ENCODE assay signal across 9 mouse cellular contexts in genomic region chr11:5803551-5803981, GRCm38 (mm10). TPM values are rescaled to one million over a fixed set of nuclear protein-coding genes. Genes with fewer than 3 reads are reported as not detected.
DNase-seq lines count a peak whose midpoint lies in the region; ATAC-seq and TF ChIP-seq lines count a peak whose summit lies in the region.
"Had no signal": no experiment of that assay in that cellular context is flagged by ENCODE, and none has a peak within 500 bp of the region (broad histone marks: within the 10 kb centered on the region; RNA-seq: fewer than 3 reads in every experiment).

Pgam2 (minus strand) TSS chr11:5803733.

- DNase-seq in hindbrain, embryonic 11.5 days (ENCODE audit: low spot score), result peak; percentile 6
- peak; percentile 28 for DNase-seq in MEL (ENCODE audit: low read depth, low spot score)
- DNase-seq in gastrocnemius, postnatal 10 days, result peak; percentile 52
- DNase-seq in cerebellum, adult 2 months, result no peak
- DNase-seq in frontal cortex, postnatal 14 days (ENCODE audit: low spot score in 2 of 2), result no peak

- ATAC-seq in hindbrain, embryonic 11.5 days (ENCODE audit: low FRiP score), result no peak; the same call in 1 of the 2 replicates
- ATAC-seq in hindbrain, embryonic 13.5 days (ENCODE audit: low FRiP score), result no peak
- ATAC-seq in intestine, postnatal 0 days, result no peak
- ATAC-seq in neural tube, embryonic 13.5 days (ENCODE audit: low read depth), result 0 out of 2 replicates have a peak, but pooled peaks have one; percentile 30

- 46% methylated on average over 8 of the region's 8 CpGs for WGBS in hindbrain, embryonic 11.5 days
- WGBS in hindbrain, embryonic 13.5 days, result 58% methylated on average over 8 of the region's 8 CpGs
- WGBS in intestine, postnatal 0 days, result 43% methylated on average over 8 of the region's 8 CpGs
- 59% methylated on average over 8 of the region's 8 CpGs for WGBS in neural tube, embryonic 13.5 days
- WGBS in cerebellum, adult 2 months, result 32% methylated on average over 8 of the region's 8 CpGs

- no peak for TF ChIP-seq CTCF in MEL (IDR thresholded peaks at IDR 0.05 in 2 of 3, conservative IDR thresholded peaks at IDR 0.05 in 1 of 3; ENCODE audit: control insufficient read depth in 1 of 3, insufficient read depth in 1 of 3, low read depth in 2 of 3, low read length in 3 of 3, poor library complexity in 1 of 3, severe bottlenecking in 1 of 3)
- TF ChIP-seq CTCF in intestine, postnatal 0 days (IDR thresholded peaks at IDR 0.05; ENCODE audit: low read depth), result no peak
- TF ChIP-seq CTCF in cerebellum, adult 2 months (IDR thresholded peaks at IDR 0.05; ENCODE audit: borderline replicate concordance, insufficient read depth, low read depth, low read length), result no peak

- no peak within 1 kb of the TSS for H3K27ac ChIP-seq in hindbrain, embryonic 11.5 days (ENCODE audit: low read depth, low read length)
- H3K27ac ChIP-seq in hindbrain, embryonic 13.5 days, result no peak within 1 kb of the TSS
- no peak within 1 kb of the TSS for H3K27ac ChIP-seq in MEL (ENCODE audit: control insufficient read depth, low read depth, low read length)
- H3K27ac ChIP-seq in intestine, postnatal 0 days (ENCODE audit: low read depth, low read length), result peak within 1 kb of the TSS; percentile 70
- H3K27ac ChIP-seq in neural tube, embryonic 13.5 days (replicated peaks), result no peak within 1 kb of the TSS
- H3K27ac ChIP-seq in cerebellum, adult 2 months (ENCODE audit: insufficient read depth, low read length), result no peak within 1 kb of the TSS
- H3K27ac ChIP-seq: hindbrain, embryonic 15.5 days had no signal

- no peak for TF ChIP-seq POLR2A in MEL (IDR thresholded peaks at IDR 0.05; ENCODE audit: control insufficient read depth in 1 of 2, insufficient read depth in 1 of 2, low read depth in 1 of 2, low read length in 2 of 2, poor library complexity in 1 of 2)
- no peak for TF ChIP-seq POLR2A in cerebellum, adult 2 months (IDR thresholded peaks at IDR 0.05; ENCODE audit: borderline replicate concordance, insufficient read depth, low read length)

- H3K4me2 ChIP-seq in hindbrain, embryonic 11.5 days (replicated peaks; ENCODE audit: low read depth, low read length), result no peak within 1 kb of the TSS
- no peak within 1 kb of the TSS for H3K4me2 ChIP-seq in hindbrain, embryonic 13.5 days
- peak within 1 kb of the TSS; percentile 21; the same call in 1 of the 2 replicates for H3K4me2 ChIP-seq in intestine, postnatal 0 days (replicated peaks; ENCODE audit: low read depth)
- no peak within 1 kb of the TSS for H3K4me2 ChIP-seq in neural tube, embryonic 13.5 days
- H3K4me2 ChIP-seq: hindbrain, embryonic 15.5 days had no signal

- H3K4me3 ChIP-seq in hindbrain, embryonic 11.5 days (ENCODE audit: low read depth, low read length), result no peak within 1 kb of the TSS
- H3K4me3 ChIP-seq in hindbrain, embryonic 13.5 days, result no peak within 1 kb of the TSS
- no peak within 1 kb of the TSS for H3K4me3 ChIP-seq in MEL (ENCODE audit: control insufficient read depth in 1 of 2, insufficient read depth in 1 of 2, low read depth in 2 of 2, low read length in 2 of 2)
- no peak within 1 kb of the TSS for H3K4me3 ChIP-seq in intestine, postnatal 0 days (ENCODE audit: low read depth, low read length)
- no peak within 1 kb of the TSS for H3K4me3 ChIP-seq in neural tube, embryonic 13.5 days
- H3K4me3 ChIP-seq in cerebellum, adult 2 months (replicated peaks; ENCODE audit: insufficient read depth, low read depth, low read length), result no peak within 1 kb of the TSS
- H3K4me3 ChIP-seq: hindbrain, embryonic 15.5 days had no signal

- TF ChIP-seq EP300 in MEL (IDR thresholded peaks at IDR 0.05; ENCODE audit: low read depth in 1 of 2, low read length in 2 of 2), result no peak

- no peaks in the 10 kb centered on the region for H3K9me3 ChIP-seq in hindbrain, embryonic 11.5 days (ENCODE audit: control insufficient read depth, low read length)
- H3K9me3 ChIP-seq in hindbrain, embryonic 13.5 days, result no peaks in the 10 kb centered on the region
- H3K9me3 ChIP-seq in MEL (replicated peaks; ENCODE audit: insufficient read depth, low read length), result no peaks in the 10 kb centered on the region
- no peaks in the 10 kb centered on the region for H3K9me3 ChIP-seq in intestine, postnatal 0 days (ENCODE audit: control insufficient read depth)
- no peaks in the 10 kb centered on the region for H3K9me3 ChIP-seq in neural tube, embryonic 13.5 days
- H3K9me3 ChIP-seq: hindbrain, embryonic 15.5 days had no signal

- no peaks in the 10 kb centered on the region for H3K79me2 ChIP-seq in MEL (ENCODE audit: control insufficient read depth, insufficient read depth, low read length, poor library complexity)

- H3K27me3 ChIP-seq in hindbrain, embryonic 11.5 days (ENCODE audit: control insufficient read depth, insufficient read depth, low read length), result no peaks in the 10 kb centered on the region
- H3K27me3 ChIP-seq in hindbrain, embryonic 13.5 days, result no peaks in the 10 kb centered on the region
- no peaks in the 10 kb centered on the region for H3K27me3 ChIP-seq in MEL (ENCODE audit: control insufficient read depth in 1 of 2, insufficient read depth in 2 of 2, low read length in 2 of 2)
- no peaks in the 10 kb centered on the region for H3K27me3 ChIP-seq in intestine, postnatal 0 days (replicated peaks; ENCODE audit: control insufficient read depth, insufficient read depth, low read length)
- H3K27me3 ChIP-seq in neural tube, embryonic 13.5 days, result no peaks in the 10 kb centered on the region
- no peaks in the 10 kb centered on the region for H3K27me3 ChIP-seq in cerebellum, adult 2 months (ENCODE audit: control insufficient read depth, insufficient read depth, low read length)
- H3K27me3 ChIP-seq: hindbrain, embryonic 15.5 days had no signal

- no peak within 1 kb of the TSS for H3K9ac ChIP-seq in hindbrain, embryonic 11.5 days (ENCODE audit: low read depth, low read length)
- no peak within 1 kb of the TSS for H3K9ac ChIP-seq in hindbrain, embryonic 13.5 days
- H3K9ac ChIP-seq in MEL (ENCODE audit: control insufficient read depth, low read depth, low read length, poor library complexity, severe bottlenecking), result no peak within 1 kb of the TSS
- no peak within 1 kb of the TSS for H3K9ac ChIP-seq in intestine, postnatal 0 days (ENCODE audit: low read depth, low read length)
- no peak within 1 kb of the TSS for H3K9ac ChIP-seq in neural tube, embryonic 13.5 days
- H3K9ac ChIP-seq: hindbrain, embryonic 15.5 days had no signal

- H3K36me3 ChIP-seq in hindbrain, embryonic 11.5 days (ENCODE audit: control insufficient read depth, insufficient read depth, low read length), result no peaks in the 10 kb centered on the region
- H3K36me3 ChIP-seq in hindbrain, embryonic 13.5 days, result peaks cover 31% of the 10 kb centered on the region
- peaks cover 0 to 22% of the 10 kb centered on the region in 2 experiments; a peak in 3 of 4 replicates for H3K36me3 ChIP-seq in MEL (ENCODE audit: control insufficient read depth in 1 of 2, insufficient read depth in 2 of 2, low read length in 2 of 2)
- peaks cover 15% of the 10 kb centered on the region; the same call in 1 of the 2 replicates for H3K36me3 ChIP-seq in intestine, postnatal 0 days (ENCODE audit: control insufficient read depth, insufficient read depth)
- peaks cover 31% of the 10 kb centered on the region for H3K36me3 ChIP-seq in neural tube, embryonic 13.5 days

- H3K4me1 ChIP-seq in hindbrain, embryonic 11.5 days (replicated peaks; ENCODE audit: control insufficient read depth, insufficient read depth, low read length), result no peaks in the 10 kb centered on the region
- peaks cover 7% of the 10 kb centered on the region for H3K4me1 ChIP-seq in hindbrain, embryonic 13.5 days (replicated peaks)
- peaks cover 20 to 35% of the 10 kb centered on the region in 2 experiments for H3K4me1 ChIP-seq in MEL (ENCODE audit: control insufficient read depth in 1 of 2, insufficient read depth in 2 of 2, low read length in 2 of 2)
- peaks cover 32% of the 10 kb centered on the region for H3K4me1 ChIP-seq in intestine, postnatal 0 days (replicated peaks; ENCODE audit: control insufficient read depth, insufficient read depth, low read length)
- no peaks in the 10 kb centered on the region for H3K4me1 ChIP-seq in neural tube, embryonic 13.5 days (replicated peaks)
- H3K4me1 ChIP-seq in cerebellum, adult 2 months (ENCODE audit: control insufficient read depth, insufficient read depth, low read length), result peaks cover 5% of the 10 kb centered on the region; the same call in 1 of the 2 replicates

- TF ChIP-seq RAD21 in MEL (IDR thresholded peaks at IDR 0.05; ENCODE audit: low read depth, low read length), result no peak

TF ChIP-seq in MEL, 35 proteins besides CTCF, POLR2A, EP300 and RAD21:
- TF ChIP-seq USF2 (IDR thresholded peaks at IDR 0.05; ENCODE audit: borderline replicate concordance in 1 of 2, insufficient read depth in 1 of 2, low read depth in 1 of 2, low read length in 2 of 2) (no peak), SIN3A (IDR thresholded peaks at IDR 0.05; ENCODE audit: low read length) (no peak), ETS1 (IDR thresholded peaks at IDR 0.05; ENCODE audit: low read depth, low read length) (no peak), ZMIZ1 (IDR thresholded peaks at IDR 0.05; ENCODE audit: low read depth, low read length) (no peak), CHD2 (IDR thresholded peaks at IDR 0.05; ENCODE audit: low read length) (no peak), CHD1 (IDR thresholded peaks at IDR 0.05; ENCODE audit: low read depth, low read length) (no peak), KAT2A (conservative IDR thresholded peaks at IDR 0.05; ENCODE audit: low read depth, low read length) (no peak), USF1 (IDR thresholded peaks at IDR 0.05; ENCODE audit: low read depth, low read length) (no peak), POLR2AphosphoS5 (IDR thresholded peaks at IDR 0.05; ENCODE audit: borderline replicate concordance, low read depth, low read length) (no peak), POLR2AphosphoS2 (IDR thresholded peaks at IDR 0.05; ENCODE audit: low read length) (no peak), ELF1 (IDR thresholded peaks at IDR 0.05; ENCODE audit: low read depth, low read length) (no peak)

RNA-seq across cellular contexts. Expression of gene Pgam2, which starts in this region (rescaled TPM):
- 7.9 and 8.5 TPM in 2 replicates for polyA plus RNA-seq in hindbrain, embryonic 11.5 days (2014; fragmentation: Nextera tagmentation; extraction: Ambion mirVana)
- polyA plus RNA-seq in hindbrain, embryonic 13.5 days (2015; fragmentation: Nextera tagmentation; extraction: Ambion mirVana), result 3.4 and 4.3 TPM in 2 replicates
- 0.33 and 0.58 TPM in 2 replicates for total RNA-seq in MEL (2012; rRNA removed)
- 1 to 10 TPM in 1 of 2 experiments, not detected in 1; 1.8 TPM for polyA plus RNA-seq in MEL (2012; ENCODE audit: insufficient read depth in 1 of 2, insufficient read length in 2 of 2, low read depth in 1 of 2, low replicate concordance in 2 of 2, missing spikeins in 1 of 2)
- total RNA-seq in gastrocnemius, postnatal 10 days (2021), result 1,000 to 10,000 TPM; 2,411 to 2,775 TPM
- polyA plus RNA-seq in intestine, postnatal 0 days (2015; fragmentation: Nextera tagmentation; extraction: Ambion mirVana), result 9.9 and 10.1 TPM in 2 replicates
- 3.5 and 8.8 TPM in 2 replicates for polyA plus RNA-seq in neural tube, embryonic 13.5 days (2015; fragmentation: Nextera tagmentation; extraction: Ambion mirVana)
- polyA plus RNA-seq in cerebellum, adult 2 months (2012; rRNA removed), result 0.63 and 1.1 TPM in 2 replicates

Comparison
In these comparisons a context has a peak if more than half of its experiments do, and no peak if none do; other contexts are left out.
1. RNA of gene Pgam2 (total RNA-seq): 2,411 to 2,775 TPM in gastrocnemius, postnatal 10 days; 0.33 to 0.58 TPM in MEL; every median in the first group is over 1,000 times any median in the second.
2. DNase-seq: peak in hindbrain, embryonic 11.5 days (single experiment), MEL (single experiment) and gastrocnemius, postnatal 10 days (single experiment); none in cerebellum, adult 2 months (0 of 2) and frontal cortex, postnatal 14 days (0 of 2).